Mouse (Mus musculus) ES-Bruce4 (cell line): Measurements from ENCODE around the gene Kcnc1. TPM values are rescaled to one million over a fixed set of nuclear protein-coding genes. Genes with fewer than 3 reads are reported as not detected.

Source experiments
- H3K27ac ChIP-seq: 2 replicates; pipeline ENCODE4 v1.5.1; 2012; ENCODE audit warnings: low read length, inconsistent platforms; ENCODE audit not compliant: insufficient read depth
- H3K27me3 ChIP-seq: 2 replicates; pipeline ENCODE4 v1.6.1; 2012; ENCODE audit warnings: mild to moderate bottlenecking, low read length, inconsistent platforms; ENCODE audit not compliant: control insufficient read depth, poor library complexity, insufficient read depth, severe bottlenecking
- H3K36me3 ChIP-seq: 2 replicates; pipeline ENCODE4 v1.6.1; 2012; ENCODE audit warnings: inconsistent platforms, mild to moderate bottlenecking, low read length, moderate library complexity; ENCODE audit not compliant: control insufficient read depth, poor library complexity, insufficient read depth, severe bottlenecking
- H3K4me1 ChIP-seq: one replicate; pipeline ENCODE4 v1.8.1; 2011; ENCODE audit warnings: low read length; ENCODE audit not compliant: control insufficient read depth, insufficient read depth
- H3K4me3 ChIP-seq: 2 replicates; pipeline ENCODE4 v1.5.1; 2011; ENCODE audit warnings: low read depth, mild to moderate bottlenecking, low read length
- H3K9ac ChIP-seq: 2 replicates; pipeline ENCODE4 v1.6.1; 2012; ENCODE audit warnings: low read depth, mild to moderate bottlenecking, inconsistent platforms; ENCODE audit not compliant: poor library complexity, severe bottlenecking
- H3K9me3 ChIP-seq: replicated peaks from 2 replicates; pipeline ENCODE4 v1.6.1; 2012; ENCODE audit warnings: mild to moderate bottlenecking, low read length, inconsistent platforms; ENCODE audit not compliant: control insufficient read depth, poor library complexity, insufficient read depth, severe bottlenecking
- CTCF ChIP-seq: IDR thresholded peaks from one replicate; pipeline ENCODE4 v1.8.1; 2011; ENCODE audit warnings: low read depth, low read length
- EP300 ChIP-seq: IDR thresholded peaks from 2 replicates; pipeline ENCODE4 v1.6.1; 2011; ENCODE audit warnings: low read depth, low read length; ENCODE audit not compliant: insufficient read depth
- POLR2A ChIP-seq: IDR thresholded peaks from one replicate; pipeline ENCODE4 v1.8.1; 2011; ENCODE audit warnings: low read length; ENCODE audit not compliant: insufficient read depth
- polyA plus RNA-seq: library from polyadenylated mRNA; stranded (reverse); fragments of >200 nt; gene quantifications from 2 replicates; pipeline ENCODE4 v1.2.4, GENCODE M21; 2011; ENCODE audit warnings: low read depth; ENCODE audit not compliant: missing spikeins, insufficient read depth, insufficient read length

Kcnc1 gene
- 0.07 TPM in 1 of 2 replicates, not detected in the other for polyA plus RNA-seq

- TF ChIP-seq EP300 (no peak), CTCF (no peak), POLR2A (no peak)
- no peak within 1 kb of the TSS for H3K9ac ChIP-seq
- H3K4me1 ChIP-seq: no peaks in the 10 kb centered on the region
- peak within 1 kb of the TSS; percentile 54 for H3K4me3 ChIP-seq
- H3K27ac ChIP-seq: no peak within 1 kb of the TSS
- H3K9me3 ChIP-seq: no peaks in the 10 kb centered on the region
- peaks cover 3% of the 10 kb centered on the region; the same call in 1 of the 2 replicates for H3K27me3 ChIP-seq
- no peaks in the 10 kb centered on the region for H3K36me3 ChIP-seq
These were observed at the start of gene Kcnc1 for GRCm38 (mm10) chr7:46396231-46396927. Gene Kcnc1, plus strand, starts transcription at chr7:46396497.

GRCm38 (mm10) chr7:46347692-46348091 lies 48.6 kb upstream of the Kcnc1 start:
- TF ChIP-seq EP300 (no peak), CTCF (no peak), POLR2A (no peak)
- H3K4me3 ChIP-seq: no peak overlapping the region
- no peaks in the 10 kb centered on the region for H3K27me3 ChIP-seq
- no peaks in the 10 kb centered on the region for H3K9me3 ChIP-seq
- H3K36me3 ChIP-seq: no peaks in the 10 kb centered on the region
- no peak overlapping the region for H3K9ac ChIP-seq
- no peaks in the 10 kb centered on the region for H3K4me1 ChIP-seq
- no peak overlapping the region for H3K27ac ChIP-seq

GRCm38 (mm10) chr7:46348813-46349212 lies 47.5 kb upstream of the Kcnc1 start:
- no peak for TF ChIP-seq CTCF
- TF ChIP-seq EP300: no peak
- TF ChIP-seq POLR2A: no peak
- Histone ChIP-seq H3K9ac (no peak overlapping the region), H3K4me1 (no peaks in the 10 kb centered on the region), H3K27ac (no peak overlapping the region), H3K4me3 (peak overlapping the region; percentile 40), H3K9me3 (no peaks in the 10 kb centered on the region), H3K36me3 (no peaks in the 10 kb centered on the region), H3K27me3 (no peaks in the 10 kb centered on the region)

- Histone ChIP-seq H3K4me1 (no peaks in the 10 kb centered on the region), H3K27ac (no peak overlapping the region), H3K27me3 (no peaks in the 10 kb centered on the region), H3K9me3 (no peaks in the 10 kb centered on the region), H3K36me3 (no peaks in the 10 kb centered on the region), H3K4me3 (no peak overlapping the region), H3K9ac (no peak overlapping the region)
- no peak for TF ChIP-seq CTCF
These were observed 46.1 kb upstream of the Kcnc1 start for GRCm38 (mm10) chr7:46350119-46350702.

- no peak overlapping the region for H3K9ac ChIP-seq
- H3K27me3 ChIP-seq: no peaks in the 10 kb centered on the region
- no peak for TF ChIP-seq POLR2A
- TF ChIP-seq EP300: no peak
- TF ChIP-seq CTCF: no peak
- H3K4me1 ChIP-seq: no peaks in the 10 kb centered on the region
- H3K4me3 ChIP-seq: no peak overlapping the region
- no peaks in the 10 kb centered on the region for H3K36me3 ChIP-seq
- no peaks in the 10 kb centered on the region for H3K9me3 ChIP-seq
- no peak overlapping the region for H3K27ac ChIP-seq
These were observed 43.5 kb upstream of the Kcnc1 start for GRCm38 (mm10) chr7:46352748-46353147.

- Histone ChIP-seq H3K9me3 (no peaks in the 10 kb centered on the region), H3K27ac (no peak overlapping the region), H3K4me3 (no peak overlapping the region), H3K4me1 (no peaks in the 10 kb centered on the region), H3K36me3 (no peaks in the 10 kb centered on the region), H3K9ac (no peak overlapping the region), H3K27me3 (no peaks in the 10 kb centered on the region)
- TF ChIP-seq CTCF (no peak), POLR2A (no peak), EP300 (no peak)
These were observed 43.1 kb upstream of the Kcnc1 start for GRCm38 (mm10) chr7:46353216-46353615.
